Mouse (Mus musculus): ENCODE results near the gene Krtap17-1. TPM values are rescaled to one million over a fixed set of nuclear protein-coding genes. Genes with fewer than 3 reads are reported as not detected.

Gene Krtap17-1
- total and polyA plus RNA-seq, 3 experiments: not detected

- H3K27me3 ChIP-seq (ENCODE audit: control insufficient read depth in 1 of 2, insufficient read depth in 2 of 2, low read length in 2 of 2): no peaks in the 10 kb centered on the region
- no peak overlapping the region for H3K4me3 ChIP-seq (ENCODE audit: control insufficient read depth in 1 of 2, insufficient read depth in 1 of 2, low read depth in 2 of 2, low read length in 2 of 2)
- no peaks in the 10 kb centered on the region for H3K9me3 ChIP-seq (replicated peaks; ENCODE audit: insufficient read depth, low read length)
- no peak for DNase-seq (ENCODE audit: low read depth, low spot score)
- no peaks in the 10 kb centered on the region for H3K79me2 ChIP-seq (ENCODE audit: control insufficient read depth, insufficient read depth, low read length, poor library complexity)
- H3K27ac ChIP-seq (ENCODE audit: control insufficient read depth, low read depth, low read length): no peak overlapping the region
- TF ChIP-seq CHD2 (IDR thresholded peaks at IDR 0.05; ENCODE audit: low read length): no peak
- TF ChIP-seq EP300 (IDR thresholded peaks at IDR 0.05; ENCODE audit: low read depth in 1 of 2, low read length in 2 of 2): no peak
- no peak for TF ChIP-seq ZC3H11A (IDR thresholded peaks at IDR 0.05; ENCODE audit: low read depth, low read length)
- no peak for TF ChIP-seq POLR2AphosphoS2 (IDR thresholded peaks at IDR 0.05; ENCODE audit: low read length)
- no peak for TF ChIP-seq MXI1 (IDR thresholded peaks at IDR 0.05; ENCODE audit: low read depth, low read length)
- no peaks in the 10 kb centered on the region for H3K4me1 ChIP-seq (ENCODE audit: control insufficient read depth in 1 of 2, insufficient read depth in 2 of 2, low read length in 2 of 2)
- H3K9ac ChIP-seq (ENCODE audit: control insufficient read depth, low read depth, low read length, poor library complexity, severe bottlenecking): no peak overlapping the region
- no peaks in the 10 kb centered on the region for H3K36me3 ChIP-seq (ENCODE audit: control insufficient read depth in 1 of 2, insufficient read depth in 2 of 2, low read length in 2 of 2)
Measured at GRCm38 (mm10) chr11:99994384-99994661, 529 bp upstream of the Krtap17-1 start.

- no peaks in the 10 kb centered on the region for H3K4me1 ChIP-seq (ENCODE audit: control insufficient read depth in 1 of 2, insufficient read depth in 2 of 2, low read length in 2 of 2)
- TF ChIP-seq MYC (IDR thresholded peaks at IDR 0.05; ENCODE audit: low read depth, low read length) (no peak), ETS1 (IDR thresholded peaks at IDR 0.05; ENCODE audit: low read depth, low read length) (no peak), ZKSCAN1 (IDR thresholded peaks at IDR 0.05; ENCODE audit: low read depth, low read length) (no peak), POLR2AphosphoS5 (IDR thresholded peaks at IDR 0.05; ENCODE audit: borderline replicate concordance, low read depth, low read length) (no peak), E2F4 (IDR thresholded peaks at IDR 0.05; ENCODE audit: borderline replicate concordance, low read depth, low read length) (no peak), MXI1 (IDR thresholded peaks at IDR 0.05; ENCODE audit: low read depth, low read length) (no peak), ZMIZ1 (IDR thresholded peaks at IDR 0.05; ENCODE audit: low read depth, low read length) (no peak), ZNF384 (IDR thresholded peaks at IDR 0.05; ENCODE audit: low read depth, low read length) (no peak), NELFE (IDR thresholded peaks at IDR 0.05; ENCODE audit: low read depth, low read length) (no peak), MYB (IDR thresholded peaks at IDR 0.05; ENCODE audit: low read depth, low read length) (no peak)
- no peaks in the 10 kb centered on the region for H3K9me3 ChIP-seq (replicated peaks; ENCODE audit: insufficient read depth, low read length)
- no peaks in the 10 kb centered on the region for H3K36me3 ChIP-seq (ENCODE audit: control insufficient read depth in 1 of 2, insufficient read depth in 2 of 2, low read length in 2 of 2)
- no peak for DNase-seq (ENCODE audit: low read depth, low spot score)
- no peaks in the 10 kb centered on the region for H3K79me2 ChIP-seq (ENCODE audit: control insufficient read depth, insufficient read depth, low read length, poor library complexity)
- no peak overlapping the region for H3K27ac ChIP-seq (ENCODE audit: control insufficient read depth, low read depth, low read length)
- H3K27me3 ChIP-seq (ENCODE audit: control insufficient read depth in 1 of 2, insufficient read depth in 2 of 2, low read length in 2 of 2): no peaks in the 10 kb centered on the region
- no peak overlapping the region for H3K9ac ChIP-seq (ENCODE audit: control insufficient read depth, low read depth, low read length, poor library complexity, severe bottlenecking)
- H3K4me3 ChIP-seq (ENCODE audit: control insufficient read depth in 1 of 2, insufficient read depth in 1 of 2, low read depth in 2 of 2, low read length in 2 of 2): no peak overlapping the region
Measured at GRCm38 (mm10) chr11:99990571-99990970, 3.2 kb downstream of the Krtap17-1 start.

GRCm38 (mm10) chr11:99989881-99990405 lies 3.9 kb downstream of the Krtap17-1 start:
- Histone ChIP-seq H3K79me2 (ENCODE audit: control insufficient read depth, insufficient read depth, low read length, poor library complexity) (no peaks in the 10 kb centered on the region), H3K36me3 (ENCODE audit: control insufficient read depth in 1 of 2, insufficient read depth in 2 of 2, low read length in 2 of 2) (no peaks in the 10 kb centered on the region), H3K4me1 (ENCODE audit: control insufficient read depth in 1 of 2, insufficient read depth in 2 of 2, low read length in 2 of 2) (no peaks in the 10 kb centered on the region), H3K27ac (ENCODE audit: control insufficient read depth, low read depth, low read length) (no peak overlapping the region), H3K4me3 (ENCODE audit: control insufficient read depth in 1 of 2, insufficient read depth in 1 of 2, low read depth in 2 of 2, low read length in 2 of 2) (no peak overlapping the region), H3K9ac (ENCODE audit: control insufficient read depth, low read depth, low read length, poor library complexity, severe bottlenecking) (no peak overlapping the region), H3K9me3 (replicated peaks; ENCODE audit: insufficient read depth, low read length) (no peaks in the 10 kb centered on the region), H3K27me3 (ENCODE audit: control insufficient read depth in 1 of 2, insufficient read depth in 2 of 2, low read length in 2 of 2) (no peaks in the 10 kb centered on the region)
- no peak for DNase-seq (ENCODE audit: low read depth, low spot score)
- TF ChIP-seq KAT2A (conservative IDR thresholded peaks at IDR 0.05; ENCODE audit: low read depth, low read length) (no peak), MXI1 (IDR thresholded peaks at IDR 0.05; ENCODE audit: low read depth, low read length) (no peak), TAL1 (IDR thresholded peaks at IDR 0.05; ENCODE audit: low read length) (no peak), POLR2AphosphoS5 (IDR thresholded peaks at IDR 0.05; ENCODE audit: borderline replicate concordance, low read depth, low read length) (no peak)
